Mouse (Mus musculus) kidney, embryonic 14.5 days (tissue): ENCODE data around the gene Scamp2. TPM values are rescaled to one million over a fixed set of nuclear protein-coding genes. Genes with fewer than 3 reads are reported as not detected.

ENCODE experiments used
- ATAC-seq: fragments of 200-750 bp; cut with Nextera tagmentation; 2 replicates; pipeline ENCODE4 v1.8.0; 2017; ENCODE audit warnings: moderate number of reproducible peaks, mild to moderate bottlenecking, moderate TSS enrichment, moderate library complexity; ENCODE audit not compliant: low FRiP score, low TSS enrichment
- H3K27ac ChIP-seq: fragments of 300-500 bp; sonication (generic); 2 replicates; pipeline ENCODE4 v1.5.1; 2014; ENCODE audit warnings: low read depth, mild to moderate bottlenecking, low read length, moderate library complexity, mixed read lengths
- H3K27me3 ChIP-seq: fragments of 300-500 bp; sonication (generic); 2 replicates; pipeline ENCODE4 v1.6.1; 2014; ENCODE audit warnings: mild to moderate bottlenecking, low read length; ENCODE audit not compliant: control insufficient read depth, insufficient read depth
- H3K36me3 ChIP-seq: fragments of 300-500 bp; sonication (generic); 2 replicates; pipeline ENCODE4 v1.6.1; 2014; ENCODE audit warnings: low read length, mixed read lengths; ENCODE audit not compliant: control insufficient read depth, insufficient read depth
- H3K4me1 ChIP-seq: fragments of 300-500 bp; sonication (generic); 2 replicates; pipeline ENCODE4 v1.6.1; 2014; ENCODE audit warnings: low read length, mixed read lengths; ENCODE audit not compliant: control insufficient read depth, insufficient read depth
- H3K4me2 ChIP-seq: fragments of 300-500 bp; sonication (generic); replicated peaks from 2 replicates; pipeline ENCODE4 v1.6.1; 2014; ENCODE audit warnings: low read depth, mild to moderate bottlenecking, low read length
- H3K4me3 ChIP-seq: fragments of 300-500 bp; sonication (generic); 2 replicates; pipeline ENCODE4 v1.5.1; 2014; ENCODE audit warnings: mild to moderate bottlenecking, low read length
- H3K9ac ChIP-seq: fragments of 300-500 bp; sonication (generic); 2 replicates; pipeline ENCODE4 v1.6.1; 2014; ENCODE audit warnings: low read depth, mild to moderate bottlenecking, low read length, moderate library complexity
- H3K9me3 ChIP-seq: fragments of 300-500 bp; sonication (generic); 2 replicates; pipeline ENCODE4 v1.6.1; 2016; ENCODE audit warnings: low read length; ENCODE audit not compliant: control insufficient read depth
- WGBS: fragments of 180-500 bp; shearing (Covaris S2); extraction: QIAGEN DNeasy Blood & Tissue Kit; methylation state at CpG from one replicate; pipeline ENCODE4 v1.1.7; 2014; 5-methylcytosine and 5-hydroxymethylcytosine counted together
- polyA plus RNA-seq: library from polyadenylated mRNA; unstranded; fragments of >200 nt; fragmentation: Nextera tagmentation; extraction: Ambion mirVana; gene quantifications from 2 replicates; pipeline ENCODE4 v1.2.1, GENCODE M21; 2014

Scamp2 gene
- polyA plus RNA-seq, 1 experiment from 2014 or later: 71.4 TPM

DNA sequence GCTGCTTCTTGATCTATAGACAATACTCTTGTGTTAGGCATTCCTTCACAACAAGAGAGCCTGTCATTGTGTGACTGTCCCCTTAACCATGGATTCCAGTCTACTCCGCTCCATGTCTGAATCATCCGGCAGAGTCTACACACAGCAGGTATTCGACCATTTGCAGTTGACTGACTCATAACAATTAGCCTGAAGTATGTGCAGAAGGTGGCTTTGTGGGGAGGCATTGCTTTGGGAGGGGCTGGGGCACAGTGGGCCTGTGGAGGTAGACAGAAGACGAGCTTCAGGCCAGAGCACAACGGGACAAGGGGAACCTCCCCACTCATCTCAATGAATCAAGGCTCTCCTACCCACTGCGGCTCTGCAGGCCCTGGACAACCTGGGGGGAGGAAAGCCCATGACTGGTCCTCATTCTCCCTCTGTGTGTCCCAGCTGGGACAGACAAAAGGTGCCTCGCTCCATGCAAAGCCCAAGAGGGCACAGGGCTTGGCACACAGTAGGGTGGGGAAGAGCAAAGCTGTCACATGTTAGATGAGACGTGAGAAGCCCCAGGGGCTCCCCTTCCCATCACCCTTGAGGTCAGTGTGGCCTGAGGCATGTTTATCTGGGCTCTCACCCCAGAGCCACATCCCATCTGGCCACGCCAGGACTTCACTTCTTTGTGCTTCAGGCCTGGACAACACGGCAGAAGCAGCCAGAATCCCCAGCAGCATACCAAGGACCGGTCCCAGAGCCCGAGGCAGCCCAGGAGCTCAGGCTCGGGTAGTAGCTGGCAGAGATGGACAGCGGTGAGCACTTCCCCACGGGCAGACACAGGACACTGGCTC is 65.1 kb downstream of the Scamp2 start:
- H3K4me1 ChIP-seq: no peaks in the 10 kb centered on the region
- H3K27ac ChIP-seq: no peak overlapping the region
- peaks cover 59% of the 10 kb centered on the region for H3K36me3 ChIP-seq
- H3K9me3 ChIP-seq: no peaks in the 10 kb centered on the region
- no peak overlapping the region for H3K4me2 ChIP-seq
- H3K4me3 ChIP-seq: no peak overlapping the region
- 85% methylated on average over 15 of the region's 15 CpGs for WGBS
- H3K27me3 ChIP-seq: no peaks in the 10 kb centered on the region
- no peak for ATAC-seq
- no peak overlapping the region for H3K9ac ChIP-seq

DNA sequence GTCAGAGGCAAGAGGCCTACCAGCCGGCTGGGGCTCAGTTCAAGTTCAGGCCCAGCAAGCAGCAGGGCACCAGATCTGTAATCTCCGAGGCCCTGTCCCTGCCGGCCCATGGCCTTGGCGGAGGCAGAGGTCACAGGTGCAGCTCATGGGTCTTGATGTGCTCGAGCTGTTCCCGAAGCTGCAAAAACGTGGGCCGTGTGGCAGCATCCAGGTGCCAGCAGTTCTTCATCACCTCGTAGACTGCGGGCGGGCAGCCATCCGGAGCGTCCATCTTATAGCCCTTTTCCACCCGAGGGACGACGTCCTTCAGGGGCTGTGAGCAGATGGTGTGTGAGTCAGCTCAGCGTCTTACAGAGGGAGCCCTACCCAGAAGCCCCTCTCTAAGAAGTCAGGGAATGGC is 66.4 kb downstream of the Scamp2 start:
- no peak overlapping the region for H3K27ac ChIP-seq
- no peaks in the 10 kb centered on the region for H3K4me1 ChIP-seq
- H3K4me3 ChIP-seq: no peak overlapping the region
- no peaks in the 10 kb centered on the region for H3K9me3 ChIP-seq
- H3K27me3 ChIP-seq: no peaks in the 10 kb centered on the region
- no peak overlapping the region for H3K4me2 ChIP-seq
- no peak for ATAC-seq
- H3K9ac ChIP-seq: no peak overlapping the region
- peaks cover 61% of the 10 kb centered on the region for H3K36me3 ChIP-seq
- WGBS: 87% methylated on average over 17 of the region's 17 CpGs

DNA sequence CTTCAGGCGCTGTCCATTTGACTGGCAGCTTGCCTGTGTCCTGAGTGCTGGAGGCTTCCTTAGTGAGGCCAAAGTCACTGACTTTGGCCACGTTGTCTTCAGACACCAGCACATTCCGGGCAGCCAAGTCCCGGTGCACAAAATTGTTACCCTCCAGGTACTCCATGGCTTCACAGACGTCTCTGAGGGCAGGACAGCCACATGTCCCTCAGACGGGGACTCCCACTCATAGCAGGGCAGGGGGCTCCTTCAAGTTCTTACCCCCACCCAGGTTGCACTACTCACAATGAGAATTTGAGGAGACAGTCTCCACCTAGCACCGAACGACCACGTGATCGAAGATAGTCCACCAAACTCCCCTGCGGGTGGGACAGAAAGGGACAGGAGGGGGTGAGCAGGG is 67.1 kb downstream of the Scamp2 start:
- peaks cover 64% of the 10 kb centered on the region for H3K36me3 ChIP-seq
- H3K9ac ChIP-seq: no peak overlapping the region
- WGBS: 90% methylated on average over 11 of the region's 11 CpGs
- no peak overlapping the region for H3K4me3 ChIP-seq
- H3K4me1 ChIP-seq: no peaks in the 10 kb centered on the region
- H3K9me3 ChIP-seq: no peaks in the 10 kb centered on the region
- ATAC-seq: no peak
- H3K4me2 ChIP-seq: no peak overlapping the region
- H3K27ac ChIP-seq: no peak overlapping the region
- H3K27me3 ChIP-seq: no peaks in the 10 kb centered on the region

DNA sequence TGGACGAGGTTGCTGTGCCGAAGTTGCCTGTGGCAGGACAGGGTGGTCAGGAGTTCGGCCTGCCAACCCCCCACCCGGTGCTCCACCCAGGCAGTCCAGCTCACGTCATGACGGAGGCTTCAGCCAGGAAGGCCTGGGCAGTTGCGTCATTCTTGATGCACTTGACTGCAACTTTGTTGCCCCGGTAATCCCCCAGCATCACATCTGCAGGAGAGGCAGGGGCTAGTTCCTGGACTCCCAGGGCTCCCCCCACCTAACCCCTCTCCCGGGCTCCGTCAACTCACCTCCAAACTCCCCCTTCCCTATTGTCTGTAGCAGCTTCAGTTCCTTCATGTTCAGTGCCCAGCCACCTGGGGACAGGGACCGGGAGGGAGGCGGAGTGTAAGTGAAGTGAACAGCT is 68.0 kb downstream of the Scamp2 start:
- Histone ChIP-seq H3K9ac (no peak overlapping the region), H3K4me3 (no peak overlapping the region), H3K27ac (no peak overlapping the region), H3K4me2 (no peak overlapping the region), H3K27me3 (no peaks in the 10 kb centered on the region), H3K4me1 (no peaks in the 10 kb centered on the region), H3K36me3 (peaks cover 64% of the 10 kb centered on the region), H3K9me3 (no peaks in the 10 kb centered on the region)
- WGBS: 91% methylated on average over 12 of the region's 12 CpGs
- ATAC-seq: peak; percentile 24; the same call in 1 of the 2 replicates

DNA sequence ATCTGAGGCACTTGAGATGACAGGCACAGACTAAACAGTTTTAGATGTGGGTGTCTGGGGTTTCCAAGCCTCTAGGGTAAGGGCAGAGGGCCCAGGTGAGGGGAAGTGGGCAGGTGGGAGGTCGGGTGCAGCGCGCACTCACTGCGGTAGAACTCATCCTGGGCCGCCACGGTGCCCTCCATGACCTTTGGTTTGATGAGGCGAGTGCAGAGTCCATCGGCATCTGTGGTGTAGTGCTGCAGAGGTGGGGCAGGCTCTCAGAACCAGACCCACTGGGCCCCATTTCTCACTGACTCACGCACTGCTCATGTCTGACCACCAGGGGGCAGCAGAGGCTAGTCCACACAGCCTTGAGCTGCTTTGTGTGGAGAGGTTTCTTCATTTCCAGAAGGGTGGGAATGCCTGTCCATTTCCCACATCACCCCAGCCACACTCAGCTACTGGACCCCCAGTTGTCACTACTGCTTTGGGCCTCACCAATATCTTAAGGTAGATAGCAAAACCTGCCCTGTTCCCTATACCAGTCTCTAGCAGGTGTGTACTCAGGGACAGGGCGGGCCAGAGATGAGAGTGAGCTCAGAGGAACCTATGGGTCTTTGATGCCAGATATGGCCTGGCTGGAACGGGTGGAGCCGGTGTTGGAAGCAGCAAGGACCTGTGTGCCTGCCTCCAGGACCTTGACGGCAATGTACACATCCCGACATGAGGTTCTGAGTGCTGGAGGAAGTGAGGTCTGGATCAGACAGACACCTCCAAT is 68.6 kb downstream of the Scamp2 start:
- Histone ChIP-seq H3K27me3 (no peaks in the 10 kb centered on the region), H3K4me2 (no peak overlapping the region), H3K4me3 (no peak overlapping the region), H3K27ac (no peak overlapping the region), H3K4me1 (no peaks in the 10 kb centered on the region), H3K9me3 (no peaks in the 10 kb centered on the region), H3K9ac (no peak overlapping the region), H3K36me3 (peaks cover 64% of the 10 kb centered on the region)
- ATAC-seq: peak; percentile 69
- 73% methylated on average over 14 of the region's 14 CpGs for WGBS

DNA sequence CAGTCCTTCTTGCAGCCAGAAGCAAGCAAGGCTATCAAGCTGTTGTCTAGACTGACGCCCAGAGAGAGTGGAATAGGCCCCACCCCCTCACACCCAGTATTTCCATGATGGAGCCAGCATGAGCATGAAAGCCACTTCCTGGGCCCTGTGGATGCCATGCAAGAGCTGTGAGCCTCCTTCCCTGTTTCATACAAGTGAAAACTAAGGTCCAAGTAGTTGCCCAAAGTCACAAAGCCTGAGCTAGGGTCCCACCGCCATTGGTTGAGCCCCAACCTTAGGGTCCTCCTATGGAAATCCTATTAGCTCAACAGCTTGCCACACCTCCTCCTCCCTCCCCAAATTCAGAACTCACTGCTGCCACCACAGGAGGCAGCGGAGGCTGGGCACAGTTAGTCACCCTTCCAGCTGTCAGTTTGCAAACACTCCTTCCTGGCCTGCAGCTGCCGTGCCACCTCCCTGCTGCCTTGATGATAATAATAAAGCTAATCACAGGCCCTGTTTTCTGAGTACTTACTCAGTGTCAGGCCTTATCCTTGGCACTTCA is 72.8 kb downstream of the Scamp2 start:
- Histone ChIP-seq H3K4me1 (peaks cover 15% of the 10 kb centered on the region), H3K4me3 (no peak overlapping the region), H3K9ac (no peak overlapping the region), H3K4me2 (no peak overlapping the region), H3K9me3 (no peaks in the 10 kb centered on the region), H3K27ac (no peak overlapping the region), H3K27me3 (no peaks in the 10 kb centered on the region), H3K36me3 (peaks cover 28% of the 10 kb centered on the region)
- WGBS: 43% methylated on average over 4 of the region's 4 CpGs
- no peak for ATAC-seq

DNA sequence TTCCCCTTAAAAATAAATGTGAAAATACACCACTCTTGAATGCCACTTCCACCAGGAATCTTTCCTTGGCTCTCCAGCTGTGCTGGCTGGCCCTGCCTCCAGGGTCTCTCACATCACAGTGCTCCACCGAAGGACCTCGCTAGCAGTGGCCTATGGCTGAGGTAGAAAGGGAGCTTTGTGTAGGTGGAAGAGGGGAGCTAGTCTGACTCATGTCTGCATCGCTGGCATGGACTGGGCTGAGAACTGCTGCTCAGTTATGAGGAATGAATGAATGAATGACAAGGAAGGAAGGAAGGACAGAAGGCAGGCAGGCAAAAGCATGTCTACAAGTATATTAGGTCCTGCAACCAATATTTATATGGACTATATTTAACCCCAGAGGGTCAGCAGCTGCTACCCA is 76.5 kb downstream of the Scamp2 start:
- Histone ChIP-seq H3K27ac (peak overlapping the region; percentile 76), H3K4me3 (no peak overlapping the region), H3K4me1 (peaks cover 49% of the 10 kb centered on the region), H3K9ac (no peak overlapping the region), H3K27me3 (no peaks in the 10 kb centered on the region), H3K9me3 (no peaks in the 10 kb centered on the region), H3K36me3 (peaks cover 14% of the 10 kb centered on the region), H3K4me2 (peak overlapping the region; percentile 24; the same call in 1 of the 2 replicates)
- ATAC-seq: no peak
- WGBS: 48% methylated on average over 3 of the region's 3 CpGs

DNA sequence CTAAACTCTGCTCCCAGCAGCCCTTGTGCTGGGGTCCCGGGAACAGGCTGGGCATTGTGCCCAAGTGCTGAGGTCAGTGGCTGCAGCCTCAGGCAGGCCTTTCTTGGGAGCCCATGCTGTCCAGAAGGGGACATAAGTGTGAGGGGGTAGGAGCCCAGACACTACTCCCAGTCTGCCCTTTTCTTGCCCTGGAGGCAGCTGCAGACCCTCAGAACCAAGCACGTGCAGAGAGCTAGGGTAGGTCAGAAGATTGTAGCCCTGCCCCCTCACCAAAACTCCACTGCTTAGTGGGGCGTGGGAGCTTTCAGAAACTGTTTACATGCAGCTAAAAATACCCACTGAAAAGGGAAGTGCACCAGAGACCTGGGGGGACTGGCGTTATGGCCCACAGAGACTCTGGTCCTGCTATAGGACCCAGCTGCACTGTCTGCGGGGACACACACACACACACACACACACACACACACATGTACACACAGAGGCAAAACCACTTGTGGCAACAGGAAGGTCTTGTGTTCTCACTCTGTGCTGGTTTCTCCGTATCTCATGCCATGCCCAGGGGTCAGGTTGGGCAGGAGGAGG is 77.1 kb downstream of the Scamp2 start:
- Histone ChIP-seq H3K27me3 (no peaks in the 10 kb centered on the region), H3K9me3 (no peaks in the 10 kb centered on the region), H3K9ac (peak overlapping the region; percentile 28; the same call in 1 of the 2 replicates), H3K4me3 (no peak overlapping the region), H3K36me3 (peaks cover 12% of the 10 kb centered on the region), H3K27ac (peak overlapping the region; percentile 76), H3K4me1 (peaks cover 55% of the 10 kb centered on the region), H3K4me2 (peak overlapping the region; percentile 24; the same call in 1 of the 2 replicates)
- 9% methylated on average over 6 of the region's 6 CpGs for WGBS
- ATAC-seq: peak; percentile 30
